Mouse (Mus musculus) induced T-regulatory cell, adult 2 months (primary cell): ENCODE measurements around the gene Olfr1166.
"Not testable (repeated sequence)": the region's sequence is repeated elsewhere in the genome, so short reads cannot be mapped to it uniquely, and the experiment has no call there.

Experiments used
- DNase-seq: peaks from one replicate; pipeline ENCODE4 v3.0.0-alpha.2; 2012; ENCODE audit warnings: low read depth

Olfr1166 gene

GRCm38 (mm10) chr2:88128172-88128571 is at the start of gene Olfr1166:
Gene Olfr1166 (minus strand): TSS chr2:88128272.
- no peak for DNase-seq

DNA sequence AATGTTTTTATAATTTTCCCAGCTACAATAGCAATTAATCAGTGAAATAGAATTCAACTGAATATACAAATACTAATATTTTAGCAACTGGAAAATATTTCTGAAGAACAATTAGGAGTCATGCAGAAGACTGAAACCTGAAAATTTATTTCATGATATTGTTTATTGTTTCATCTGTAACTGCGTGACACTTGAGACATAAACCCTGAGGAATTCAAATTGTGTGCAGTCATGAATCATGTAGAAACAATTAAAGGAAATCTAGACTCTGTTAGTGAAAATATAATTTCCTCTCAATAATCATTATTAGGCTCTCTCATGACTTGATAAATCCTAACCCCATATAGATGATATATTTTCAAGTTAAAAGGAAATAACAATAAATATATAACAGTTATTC is 27.0 kb upstream of the Olfr1166 start, which contains the start of gene Olfr1167:
TSS of gene Olfr1167 (minus strand) at position 101 of the 400 bp plus-strand sequence.
- not testable (repeated sequence) for DNase-seq

- DNase-seq = no peak
Observed at GRCm38 (mm10) chr2:88093866-88094265, 34.2 kb downstream of the Olfr1166 start, which contains the start of gene Olfr1164. Gene Olfr1164 (minus strand): TSS chr2:88093966.
